Mouse (Mus musculus) Muller cell, postnatal 12 days (primary cell): ENCODE measurements around the gene Med1.
"Not testable (repeated sequence)": the region's sequence is repeated elsewhere in the genome, so short reads cannot be mapped to it uniquely, and the experiment has no call there.

Experiments
- DNase-seq: peaks from one replicate; pipeline ENCODE4 v3.0.0-alpha.2; 2015; ENCODE audit errors: inconsistent ontology term

Gene Med1

DNA sequence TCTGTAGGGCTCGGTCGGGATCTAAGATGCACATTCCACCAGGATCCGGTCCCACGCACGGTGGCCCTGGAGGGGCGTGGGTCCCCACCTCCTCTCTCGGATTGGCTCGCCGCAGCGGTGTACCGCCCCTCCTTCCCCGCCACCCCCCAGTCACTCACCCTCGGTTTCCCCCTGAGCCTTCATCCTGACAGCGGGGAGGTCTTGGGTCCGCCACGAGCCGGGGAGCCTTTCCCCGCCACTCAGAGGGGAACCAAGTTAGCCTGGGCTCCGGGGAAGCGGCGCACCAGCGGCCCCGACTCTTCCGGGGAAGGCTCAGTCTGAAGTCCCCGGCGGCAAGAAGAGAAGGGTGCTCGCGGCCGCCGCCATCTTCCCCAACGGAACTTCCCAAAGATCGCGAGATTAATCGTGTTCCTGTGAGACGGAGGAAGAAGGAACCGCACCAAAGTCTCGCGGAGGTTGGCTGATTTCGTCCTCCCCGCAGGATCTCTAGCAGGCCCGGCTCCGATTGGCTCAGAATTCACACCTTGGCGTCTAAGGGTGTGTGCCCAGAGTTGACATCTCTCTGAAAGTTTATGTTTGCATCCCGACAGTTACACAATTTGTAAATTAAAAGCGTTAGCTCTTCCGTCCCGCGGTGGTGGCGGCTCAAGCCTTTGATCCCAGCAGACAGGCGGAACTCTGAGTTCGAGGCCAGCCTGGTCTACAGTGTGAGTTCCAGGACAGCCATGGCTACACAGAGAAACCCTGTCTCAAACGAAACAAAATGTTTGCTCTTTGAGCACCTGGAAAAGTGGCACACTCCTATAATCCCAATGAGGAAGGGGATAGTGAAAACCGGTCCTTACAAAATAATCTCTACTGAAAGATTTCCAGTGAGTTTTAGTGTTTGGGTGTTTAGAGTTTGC lies at the start of gene Med1:
Gene Med1 (minus strand): TSS at position 393 of the 905 bp plus-strand sequence.
- DNase-seq: peak; percentile 98

DNA sequence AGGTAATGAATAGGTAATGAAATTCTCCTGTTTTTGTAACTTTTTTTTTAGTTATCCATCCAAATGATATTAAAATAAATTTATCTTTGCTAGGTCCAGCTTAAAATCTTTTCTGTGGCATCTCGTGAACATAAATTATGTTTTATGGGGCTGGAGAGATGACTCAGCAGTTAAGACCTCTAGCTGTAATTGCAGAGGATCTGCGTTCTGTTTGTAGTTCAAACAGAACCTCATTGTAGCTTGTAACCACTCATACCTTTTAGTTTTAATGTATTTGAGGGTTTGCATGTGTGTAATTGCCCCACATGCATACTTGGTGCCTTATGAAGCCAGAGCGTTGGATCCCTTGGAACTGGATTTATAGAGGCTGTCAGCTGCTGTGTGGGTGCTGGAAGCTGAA lies 45.9 kb upstream of the Med1 start:
- no peak for DNase-seq

DNA sequence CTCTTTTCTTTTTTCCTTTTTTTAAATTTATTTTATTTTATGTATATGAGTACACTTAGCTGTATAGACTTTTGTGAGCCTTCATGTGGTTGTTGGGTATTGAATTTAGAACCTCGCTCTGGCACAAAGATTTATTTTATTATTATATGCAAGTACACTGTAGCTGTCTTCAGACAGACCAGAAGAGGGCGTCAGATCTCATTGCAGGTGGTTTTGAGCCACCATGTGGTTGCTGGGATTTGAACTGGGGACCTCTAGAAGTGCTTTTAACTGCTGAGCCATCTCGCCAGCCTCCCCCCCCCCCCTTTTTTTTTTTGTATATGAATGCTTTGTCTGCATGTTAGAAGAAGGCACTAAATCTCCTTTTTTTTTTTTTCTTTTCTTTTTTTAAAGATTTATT lies 45.3 kb upstream of the Med1 start:
- no peak for DNase-seq

DNA sequence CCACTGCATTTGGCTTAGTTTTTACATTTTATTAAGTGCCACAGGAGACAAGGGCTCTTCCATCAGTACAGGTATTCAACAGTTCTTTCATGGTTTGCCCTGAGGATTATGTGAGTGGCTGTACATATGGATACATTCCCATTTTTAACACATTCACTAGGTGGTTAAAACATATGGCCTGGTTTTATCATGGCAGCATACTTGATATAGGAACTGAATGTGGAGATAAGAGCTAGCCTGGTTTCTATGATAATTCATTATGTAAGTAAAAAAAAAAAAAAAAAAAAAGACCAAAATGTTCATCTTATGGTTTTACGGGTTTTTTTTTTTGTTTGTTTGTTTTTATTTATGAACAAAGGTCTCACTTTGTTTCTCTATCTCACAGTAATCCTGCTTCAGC lies 33.3 kb upstream of the Med1 start:
- DNase-seq: no peak

DNA sequence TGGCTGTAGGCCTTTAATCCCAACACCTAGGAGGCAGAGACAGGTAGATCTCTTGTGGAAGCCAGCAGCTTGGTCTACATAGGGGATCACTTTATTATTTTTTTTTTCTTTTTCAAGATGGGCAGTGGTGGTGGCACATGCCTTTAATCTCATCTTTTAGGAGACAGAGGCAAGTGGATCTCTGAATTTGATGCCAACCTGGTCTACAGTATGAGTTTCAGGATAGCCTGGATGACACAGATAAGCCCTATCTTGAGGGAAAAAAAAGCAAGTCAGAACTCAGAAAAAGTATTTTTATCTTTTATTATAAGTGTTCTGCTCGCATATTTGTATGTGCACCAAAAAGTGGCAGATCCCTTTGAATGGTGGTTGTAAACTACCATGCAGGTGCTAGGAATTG lies 20.2 kb upstream of the Med1 start:
- DNase-seq: no peak

DNA sequence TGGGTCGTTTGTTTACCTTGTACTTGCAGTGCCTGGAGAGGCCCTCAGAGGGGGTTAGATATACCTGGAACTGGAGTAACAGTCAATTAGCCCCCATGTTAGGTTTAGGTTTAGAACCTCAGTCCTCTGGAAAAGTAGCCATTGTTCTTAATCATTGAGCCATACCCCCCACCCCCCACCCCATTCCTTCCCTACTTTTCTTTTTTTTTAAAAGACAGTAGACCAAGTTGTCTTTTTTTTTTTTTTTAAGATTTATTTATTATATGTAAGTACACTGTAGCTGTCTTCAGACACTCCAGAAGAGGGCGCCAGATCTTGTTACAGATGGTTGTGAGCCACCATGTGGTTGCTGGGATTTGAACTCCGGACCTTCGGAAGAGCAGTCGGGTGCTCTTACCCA lies 16.6 kb upstream of the Med1 start:
- DNase-seq: not testable (repeated sequence)

DNA sequence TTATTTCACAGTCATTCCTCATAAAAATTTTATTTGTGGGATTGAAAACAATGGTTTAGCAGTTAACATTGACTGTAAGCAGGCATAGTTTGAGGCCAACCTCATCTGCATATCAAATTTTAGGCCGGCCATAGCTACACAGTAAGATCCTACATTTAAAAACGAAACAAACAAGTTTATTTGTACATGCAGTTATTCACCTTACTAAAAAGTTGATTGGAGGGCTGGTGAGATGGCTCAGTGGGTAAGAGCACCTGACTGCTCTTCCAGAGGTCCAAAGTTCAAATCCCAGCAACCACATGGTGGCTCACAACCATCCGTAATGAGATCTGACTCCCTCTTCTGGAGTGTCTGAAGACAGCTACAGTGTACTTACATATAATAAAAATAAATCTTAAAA lies 13.2 kb upstream of the Med1 start:
- DNase-seq: not testable (repeated sequence)

DNA sequence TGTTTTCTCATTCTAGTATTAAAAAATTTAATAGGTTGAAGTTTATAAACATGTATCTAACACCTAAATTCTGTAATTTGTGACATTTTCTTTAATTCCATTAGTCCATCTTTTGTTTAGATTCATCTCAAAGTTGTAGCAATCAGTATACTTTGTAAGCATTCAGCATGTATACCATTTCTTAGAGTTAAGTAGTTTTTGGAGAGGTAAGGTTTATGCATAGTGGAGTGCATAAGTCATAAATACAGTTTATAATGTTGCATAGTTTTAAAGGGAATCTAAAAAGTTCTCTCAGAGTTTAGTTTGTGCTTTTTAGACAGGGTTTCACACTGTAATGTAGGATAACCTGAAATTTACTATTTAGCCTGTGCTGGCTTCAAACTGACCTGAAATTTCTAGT lies 12.4 kb upstream of the Med1 start:
- DNase-seq: no peak

DNA sequence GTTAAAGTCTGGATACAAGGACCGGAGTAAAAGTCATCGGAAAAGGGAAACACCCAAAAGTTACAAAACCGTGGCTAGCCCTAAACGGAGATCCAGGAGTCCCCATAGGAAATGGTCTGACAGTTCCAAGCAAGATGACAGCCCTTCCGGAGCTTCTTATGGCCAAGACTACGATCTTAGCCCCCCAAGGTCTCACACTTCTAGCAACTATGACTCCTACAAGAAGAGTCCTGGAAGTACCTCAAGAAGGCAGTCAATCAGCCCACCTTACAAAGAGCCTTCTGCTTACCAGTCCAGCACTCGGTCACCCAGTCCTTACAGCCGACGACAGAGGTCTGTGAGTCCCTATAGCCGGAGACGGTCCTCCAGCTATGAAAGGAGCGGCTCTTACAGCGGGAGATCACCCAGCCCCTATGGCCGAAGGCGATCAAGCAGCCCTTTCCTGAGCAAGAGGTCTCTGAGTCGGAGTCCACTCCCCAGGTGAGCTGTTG lies 10.9 kb upstream of the Med1 start:
- DNase-seq: peak; percentile 28

DNA sequence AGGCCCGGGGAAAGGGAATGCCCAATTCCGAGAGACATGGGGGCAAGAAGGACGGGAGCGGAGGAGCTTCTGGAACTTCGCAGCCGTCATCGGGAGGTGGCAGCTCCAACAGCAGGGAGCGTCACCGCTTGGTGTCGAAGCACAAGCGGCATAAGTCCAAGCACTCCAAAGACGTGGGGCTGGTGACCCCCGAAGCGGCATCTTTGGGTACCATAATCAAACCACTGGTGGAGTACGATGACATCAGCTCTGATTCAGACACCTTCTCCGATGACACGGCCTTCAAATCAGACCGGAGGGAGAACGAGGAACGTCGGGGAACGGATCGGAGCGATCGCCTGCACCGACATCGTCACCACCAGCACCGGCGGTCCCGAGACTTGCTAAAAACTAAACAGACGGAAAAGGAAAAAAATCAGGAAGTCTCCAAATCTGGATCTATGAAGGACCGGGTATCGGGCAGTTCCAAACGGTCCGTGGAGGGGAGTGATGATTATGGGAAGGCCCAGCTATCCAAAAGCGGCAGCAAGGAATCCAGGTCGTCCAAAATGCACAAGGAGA lies 10.3 kb upstream of the Med1 start:
- DNase-seq: no peak

DNA sequence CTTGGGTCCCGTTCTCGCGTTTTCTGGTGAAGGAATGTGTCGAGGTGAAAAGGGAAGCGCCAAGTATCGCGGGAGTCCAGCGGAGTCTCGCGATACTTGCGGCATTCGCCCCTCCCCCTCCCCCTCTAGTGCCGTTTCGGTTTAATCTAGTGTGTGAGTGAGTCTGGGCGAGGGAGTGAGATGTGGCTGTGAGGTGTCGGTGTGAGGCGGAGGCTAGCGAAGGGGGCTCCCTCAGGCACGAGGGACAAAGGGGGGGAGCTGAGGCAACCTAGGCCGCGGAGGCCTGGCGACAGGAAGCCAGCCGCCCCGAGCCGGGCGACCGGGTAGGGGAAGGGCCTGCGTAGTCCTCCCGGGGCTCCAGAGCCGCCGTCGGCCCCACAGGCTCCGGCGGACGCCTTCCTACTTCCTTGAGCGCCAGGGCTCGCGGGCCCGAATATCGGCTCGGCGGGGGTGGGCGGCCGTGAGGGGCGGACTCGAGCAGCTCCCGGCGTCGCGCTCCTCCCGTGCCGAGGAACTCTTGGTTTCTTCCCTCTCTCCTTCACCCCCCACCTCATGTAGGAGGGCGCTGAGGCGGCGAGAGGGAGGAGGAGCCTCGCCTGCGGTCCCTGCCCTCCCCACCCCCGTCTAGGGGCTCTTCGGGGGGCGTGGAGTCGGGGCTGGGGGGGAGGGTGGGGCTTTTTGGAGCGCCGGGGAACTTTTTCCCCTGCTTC lies 9.7 kb upstream of the Med1 start, which contains the start of gene Cdk12:
Gene Cdk12 (plus strand): TSS at position 419 of the 710 bp plus-strand sequence.
- peak; percentile 99 for DNase-seq

DNA sequence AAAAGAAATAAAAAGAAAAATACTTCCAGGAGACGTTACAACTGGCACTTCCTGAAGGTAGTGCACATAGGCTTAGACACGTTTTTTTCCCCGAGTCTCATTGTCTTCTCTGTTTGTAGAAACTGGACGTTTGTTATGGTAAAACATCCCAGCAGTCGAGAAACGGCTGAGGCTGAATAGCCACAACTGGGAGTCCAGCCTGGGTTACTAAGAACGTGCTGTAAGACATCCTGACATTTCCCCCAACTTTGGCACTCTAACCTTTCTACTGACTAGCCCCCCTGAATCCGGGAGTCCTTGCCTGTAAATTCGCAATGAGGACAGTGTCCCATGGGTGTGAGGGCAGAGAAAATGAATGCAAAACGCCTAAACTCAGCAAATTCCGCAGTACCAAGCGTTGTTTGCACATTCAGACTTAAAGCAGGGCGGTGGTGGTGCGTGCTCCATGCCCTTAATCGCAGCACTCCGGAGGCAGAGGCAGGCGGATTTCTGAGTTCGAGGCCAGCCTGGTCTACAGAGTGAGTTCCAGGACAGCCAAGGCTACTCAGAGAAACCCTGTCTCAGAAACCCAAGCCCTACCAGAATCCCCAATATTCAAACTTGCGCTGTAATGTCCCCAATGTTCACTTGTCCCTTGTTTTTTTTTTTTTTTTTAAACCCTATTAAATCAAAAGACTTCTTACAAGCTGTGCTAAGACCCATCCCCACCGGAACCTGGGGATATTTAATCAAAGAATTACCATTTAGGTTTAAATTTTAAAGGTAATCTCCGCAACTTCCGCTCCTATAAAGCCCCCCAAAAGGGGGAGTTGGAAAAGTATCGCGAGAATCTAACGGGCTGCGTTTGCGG lies 8.9 kb upstream of the Med1 start:
- DNase-seq: peak; percentile 63

DNA sequence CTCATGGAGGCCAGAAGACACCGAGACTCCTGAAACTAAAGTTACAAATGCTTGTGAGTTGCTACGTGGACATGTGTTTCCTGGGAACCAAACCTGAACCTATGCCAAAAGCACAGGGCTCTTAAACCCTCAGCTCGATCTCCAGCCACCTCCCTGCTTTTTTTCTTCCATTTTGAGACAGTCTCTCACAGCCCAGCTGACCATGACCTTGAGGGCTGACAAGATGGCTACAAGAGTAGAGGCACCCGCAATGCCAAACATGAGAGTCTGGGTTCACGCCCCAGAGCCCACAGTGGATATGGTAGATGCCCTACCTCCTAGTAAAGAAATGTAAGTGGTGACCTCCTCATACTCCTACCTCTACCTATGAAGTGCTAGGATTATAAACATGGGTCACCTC lies 2.3 kb downstream of the Med1 start:
- no peak for DNase-seq

DNA sequence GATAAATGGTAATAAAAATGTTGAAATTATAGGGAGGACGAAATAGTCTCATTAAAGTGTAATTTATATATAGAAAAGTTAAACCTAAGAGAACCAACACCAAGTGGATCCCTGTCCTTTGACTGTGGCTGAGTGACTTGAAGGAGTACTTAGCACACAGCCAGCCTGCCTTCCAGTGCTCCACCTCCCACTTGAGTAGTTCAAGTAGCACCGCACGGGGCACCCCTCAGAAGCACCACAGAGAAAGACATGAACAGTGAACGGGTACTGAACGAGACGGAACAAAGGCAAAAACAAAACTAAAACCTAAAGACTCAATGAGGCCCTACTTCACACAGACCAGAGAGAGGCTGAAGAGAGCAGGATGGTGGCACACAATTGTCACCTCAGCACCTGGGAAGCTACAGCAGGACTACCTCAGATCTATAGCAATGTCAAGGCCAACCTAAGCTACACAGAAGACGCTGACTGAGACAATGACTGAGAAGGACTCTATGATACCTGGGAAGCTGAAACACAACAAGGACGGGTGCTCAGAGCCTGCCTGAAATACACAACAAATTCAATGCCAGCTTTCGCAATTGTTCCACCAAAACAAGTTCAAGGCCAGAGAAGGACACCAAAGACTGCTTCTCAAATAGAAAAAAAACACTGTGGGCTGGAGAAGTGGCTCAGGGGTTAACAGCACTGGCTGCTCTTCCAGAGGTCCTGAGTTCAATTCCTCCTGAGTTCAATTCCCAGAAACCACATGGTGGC lies 5.3 kb downstream of the Med1 start:
- DNase-seq: no peak

DNA sequence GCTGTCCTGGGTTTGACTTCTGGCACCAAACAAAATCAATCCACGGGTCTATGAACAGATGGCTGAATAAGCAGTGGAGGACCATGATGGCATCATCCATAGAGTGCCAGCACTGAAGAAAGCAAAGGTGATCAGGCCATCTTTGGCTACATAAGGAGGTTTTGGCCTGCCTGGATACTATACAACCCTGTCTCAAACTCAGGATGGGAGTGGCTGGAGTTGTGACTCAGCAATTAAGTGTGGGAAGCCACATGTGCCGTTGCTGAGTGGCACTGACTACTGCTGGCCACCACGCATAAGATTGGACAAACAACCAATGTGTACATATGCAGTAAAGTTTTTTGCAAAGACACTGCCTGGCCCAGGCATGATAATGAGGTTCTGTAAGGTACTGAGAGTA lies 10.9 kb downstream of the Med1 start:
- not testable (repeated sequence) for DNase-seq

DNA sequence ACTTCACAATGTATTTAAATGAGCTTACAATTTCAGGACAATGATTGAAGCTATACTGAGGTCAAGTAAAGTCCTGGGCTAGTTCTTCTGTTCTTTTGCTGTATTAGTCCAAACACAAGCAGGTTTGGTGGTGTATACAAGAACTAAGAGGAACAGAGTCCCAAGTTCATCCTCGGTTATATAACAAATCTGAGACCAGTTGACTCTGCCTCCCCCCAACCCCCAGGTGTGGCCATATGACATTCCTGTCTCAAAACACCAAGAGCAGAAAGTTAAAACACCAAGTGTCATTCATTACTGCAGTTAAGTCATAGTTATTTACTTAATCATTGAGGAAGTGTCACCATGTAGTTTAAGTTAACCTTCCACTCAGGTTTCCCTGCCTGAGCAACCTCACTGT lies 24.7 kb downstream of the Med1 start:
- DNase-seq: no peak

DNA sequence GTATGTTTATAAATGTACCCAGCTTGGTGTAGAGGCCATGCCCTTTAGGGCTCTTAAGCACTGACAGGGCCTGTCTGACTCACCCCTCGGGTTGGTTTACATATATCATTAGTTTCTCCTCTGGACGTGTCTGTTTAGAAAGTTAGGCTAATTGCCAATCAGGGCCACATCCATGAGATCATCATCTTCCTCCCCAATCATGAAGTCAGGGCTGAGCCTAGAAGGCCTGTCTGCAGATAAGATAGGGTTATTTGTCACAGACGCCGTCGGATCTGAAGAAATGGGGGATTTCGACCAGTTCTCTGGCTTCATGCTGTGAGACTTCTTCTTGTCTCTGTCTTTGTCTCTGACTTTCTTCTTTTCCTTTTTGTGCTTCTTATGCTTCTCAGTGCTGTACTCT lies 38.0 kb downstream of the Med1 start:
- no peak for DNase-seq

DNA sequence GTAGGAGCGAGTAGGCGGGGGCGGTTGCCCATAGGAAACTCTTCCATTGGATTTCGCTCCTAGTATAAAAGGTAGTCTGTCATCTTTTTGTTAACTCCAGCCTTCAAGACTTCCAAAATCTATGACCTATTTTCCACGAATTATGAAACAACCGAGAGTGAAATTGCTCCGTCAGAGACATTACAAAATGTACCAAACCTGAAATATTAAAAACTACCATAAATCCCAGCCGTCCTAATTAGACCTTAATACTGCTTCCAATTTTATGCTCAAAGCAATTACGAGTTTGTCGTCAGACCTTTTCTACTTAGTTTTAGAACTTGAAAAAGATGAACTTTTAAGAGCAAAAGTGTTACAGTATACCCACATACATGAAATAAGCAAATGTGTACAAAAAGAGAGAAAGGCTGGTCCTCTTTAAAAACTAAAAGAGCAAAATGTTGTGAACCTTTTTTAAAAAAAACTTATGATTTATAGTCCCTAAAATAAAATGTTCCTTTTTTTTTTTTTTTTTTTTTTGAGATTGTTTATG lies 42.4 kb downstream of the Med1 start:
- no peak for DNase-seq

DNA sequence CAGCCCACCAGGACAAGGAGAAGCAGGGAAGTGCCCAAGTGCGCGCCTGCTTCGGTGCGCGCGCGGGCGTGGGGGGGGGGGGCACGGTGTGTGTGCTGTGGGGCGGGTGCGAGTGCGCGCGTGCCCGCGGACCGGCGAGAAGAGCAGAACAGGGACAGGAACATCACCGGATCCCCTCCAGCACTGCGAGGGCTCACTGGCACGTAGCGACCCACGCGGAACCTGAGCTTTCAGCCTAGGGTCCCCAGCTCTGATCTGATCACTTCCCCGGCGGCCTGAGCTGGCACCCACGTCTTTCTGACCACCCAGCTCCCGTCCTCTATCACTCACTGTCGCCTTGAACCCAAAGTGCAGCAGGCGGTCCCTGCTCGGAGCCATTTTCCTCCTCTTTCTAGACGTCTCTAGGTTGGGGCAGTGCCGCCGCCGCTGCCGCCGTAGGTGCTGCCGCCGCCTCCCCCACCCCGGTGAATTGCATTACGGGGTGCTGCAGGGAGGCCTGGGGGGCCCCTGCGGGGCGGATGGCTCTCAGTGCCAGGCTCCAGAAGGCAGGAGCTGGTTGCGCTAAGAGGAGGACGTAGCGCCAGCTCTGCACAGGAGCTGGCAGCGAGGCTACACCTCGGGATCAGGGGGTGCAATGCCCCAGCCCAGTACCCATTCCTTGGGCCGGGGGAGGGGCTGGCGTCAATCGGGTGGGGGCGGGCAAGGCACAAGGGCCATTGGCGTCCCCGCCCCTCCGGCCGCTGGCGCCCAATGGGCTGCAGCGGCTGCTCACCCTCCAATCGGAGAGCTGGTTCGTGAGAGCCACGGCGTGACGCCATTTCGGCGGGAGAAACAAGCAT lies 43.1 kb downstream of the Med1 start, which contains the start of gene Fbxl20:
Gene Fbxl20 (minus strand): TSS at position 618 of the 839 bp plus-strand sequence.
- DNase-seq: peak; percentile 96
